Comparison of ENCODE assay signal across 29 mouse cellular contexts in genomic region chr3:153016355-153016754, GRCm38 (mm10). TPM values are rescaled to one million over a fixed set of nuclear protein-coding genes. Genes with fewer than 3 reads are reported as not detected.
"Had no signal": no experiment of that assay in that cellular context is flagged by ENCODE, and none has a peak within 500 bp of the region (broad histone marks: within the 10 kb centered on the region; RNA-seq: fewer than 3 reads in every experiment).

No protein-coding gene starts in this region.

- H3K4me3 ChIP-seq: embryonic facial prominence, embryonic 10.5 days; embryonic facial prominence, embryonic 12.5 days; embryonic facial prominence, embryonic 13.5 days; embryonic facial prominence, embryonic 15.5 days; erythroblast, embryonic 14.5 days; forebrain, embryonic 10.5 days; forebrain, embryonic 12.5 days; forebrain, embryonic 13.5 days; forebrain, embryonic 15.5 days; gastrocnemius, adult 2 months; heart, adult 2 months; heart, embryonic 10.5 days had no signal

- DNase-seq: cerebellum, adult 8-10 months; cerebellum, adult 9-10 months; cerebellum, adult 9-11 months; cerebellum, postnatal 10 days; cerebellum, postnatal 14 days; cerebellum, postnatal 25 days; cerebellum, postnatal 36 days; embryo, embryonic 11 days; forebrain, postnatal 0 days; gastrocnemius, adult 2 months; gastrocnemius, postnatal 10 days; gastrocnemius, postnatal 14 days; gastrocnemius, postnatal 25 days; gastrocnemius, postnatal 36 days; heart, adult 18-20 months; heart, adult 2 months had no signal

- H3K9me3 ChIP-seq: embryonic facial prominence, embryonic 10.5 days; embryonic facial prominence, embryonic 12.5 days; embryonic facial prominence, embryonic 13.5 days; embryonic facial prominence, embryonic 15.5 days; forebrain, embryonic 10.5 days; forebrain, embryonic 12.5 days; forebrain, embryonic 13.5 days; forebrain, embryonic 15.5 days; heart, embryonic 10.5 days had no signal

- H3K9ac ChIP-seq: embryonic facial prominence, embryonic 12.5 days; embryonic facial prominence, embryonic 13.5 days; embryonic facial prominence, embryonic 15.5 days; forebrain, embryonic 12.5 days; forebrain, embryonic 13.5 days; forebrain, embryonic 15.5 days; forebrain, postnatal 0 days had no signal

- H3K36me3 ChIP-seq: embryonic facial prominence, embryonic 10.5 days; embryonic facial prominence, embryonic 12.5 days; embryonic facial prominence, embryonic 13.5 days; embryonic facial prominence, embryonic 15.5 days; forebrain, embryonic 10.5 days; forebrain, embryonic 12.5 days; forebrain, embryonic 15.5 days; heart, embryonic 10.5 days had no signal

- H3K4me2 ChIP-seq: embryonic facial prominence, embryonic 12.5 days; embryonic facial prominence, embryonic 13.5 days; embryonic facial prominence, embryonic 15.5 days; forebrain, embryonic 12.5 days; forebrain, embryonic 13.5 days; forebrain, embryonic 15.5 days; heart, embryonic 11.5 days had no signal

- H3K4me1 ChIP-seq: embryonic facial prominence, embryonic 10.5 days; embryonic facial prominence, embryonic 12.5 days; embryonic facial prominence, embryonic 13.5 days; embryonic facial prominence, embryonic 15.5 days; forebrain, embryonic 12.5 days; heart, embryonic 10.5 days had no signal

- ATAC-seq: forebrain, embryonic 13.5 days; forebrain, embryonic 14.5 days; forebrain, embryonic 15.5 days; forebrain, embryonic 16.5 days; forebrain, postnatal 0 days had no signal

- H3K27ac ChIP-seq: embryonic facial prominence, embryonic 10.5 days; embryonic facial prominence, embryonic 12.5 days; embryonic facial prominence, embryonic 13.5 days; embryonic facial prominence, embryonic 15.5 days; forebrain, embryonic 10.5 days; forebrain, embryonic 12.5 days; forebrain, embryonic 13.5 days; forebrain, embryonic 15.5 days; gastrocnemius, adult 2 months; heart, adult 2 months; heart, embryonic 10.5 days had no signal

- H3K27me3 ChIP-seq: embryonic facial prominence, embryonic 12.5 days; embryonic facial prominence, embryonic 13.5 days; embryonic facial prominence, embryonic 15.5 days; forebrain, embryonic 12.5 days; forebrain, embryonic 13.5 days; forebrain, embryonic 15.5 days had no signal

RNA-seq across cellular contexts. Expression of gene St6galnac5, which starts 34.3 kb away (rescaled TPM):
- total RNA-seq: heart, adult 18-20 months; heart, adult 2 months had no signal
- polyA plus RNA-seq: erythroblast, embryonic 14.5 days had no signal
